Mouse (Mus musculus) forebrain, embryonic 15.5 days (tissue): ENCODE measurements around the gene Gm9. TPM values are rescaled to one million over a fixed set of nuclear protein-coding genes. Genes with fewer than 3 reads are reported as not detected.
"Not testable (repeated sequence)": the region's sequence is repeated elsewhere in the genome, so short reads cannot be mapped to it uniquely, and the experiment has no call there.

Experiments
- ATAC-seq: fragments of 200-750 bp; cut with Nextera tagmentation; replicated peaks from 2 replicates; pipeline ENCODE4 v1.8.0; 2017; ENCODE audit warnings: mild to moderate bottlenecking, moderate TSS enrichment, moderate library complexity
- H3K27ac ChIP-seq: fragments of 300-500 bp; sonication (generic); replicated peaks from 2 replicates; pipeline ENCODE4 v1.5.1; 2015; ENCODE audit warnings: mild to moderate bottlenecking, inconsistent platforms
- H3K27me3 ChIP-seq: fragments of 300-500 bp; sonication (generic); 2 replicates; pipeline ENCODE4 v1.6.1; 2015; ENCODE audit warnings: inconsistent platforms
- H3K36me3 ChIP-seq: fragments of 300-500 bp; sonication (generic); 2 replicates; pipeline ENCODE4 v1.6.1; 2015; ENCODE audit warnings: mild to moderate bottlenecking, inconsistent platforms
- H3K4me1 ChIP-seq: fragments of 300-500 bp; sonication (generic); 2 replicates; pipeline ENCODE4 v1.6.1; 2015; ENCODE audit warnings: inconsistent platforms
- H3K4me2 ChIP-seq: fragments of 300-500 bp; sonication (generic); replicated peaks from 2 replicates; pipeline ENCODE4 v1.6.1; 2015; ENCODE audit warnings: mild to moderate bottlenecking, inconsistent platforms
- H3K4me3 ChIP-seq: fragments of 300-500 bp; sonication (generic); 2 replicates; pipeline ENCODE4 v1.5.1; 2015; ENCODE audit warnings: mild to moderate bottlenecking, inconsistent platforms
- H3K9ac ChIP-seq: fragments of 300-500 bp; sonication (generic); replicated peaks from 2 replicates; pipeline ENCODE4 v1.6.1; 2015; ENCODE audit warnings: mild to moderate bottlenecking, inconsistent platforms
- H3K9me3 ChIP-seq: fragments of 300-500 bp; sonication (generic); 2 replicates; pipeline ENCODE4 v1.6.1; 2016; ENCODE audit warnings: inconsistent platforms
- WGBS: fragments of 180-500 bp; shearing (Covaris S2); methylation state at CpG from one replicate; pipeline ENCODE4 v1.1.7; 2015; ENCODE audit warnings: mixed read lengths; 5-methylcytosine and 5-hydroxymethylcytosine counted together
- polyA plus RNA-seq: library from polyadenylated mRNA; unstranded; fragments of >200 nt; fragmentation: Nextera tagmentation; extraction: Ambion mirVana; gene quantifications from 2 replicates; pipeline ENCODE4 v1.2.1, GENCODE M21; 2015

Gene Gm9
- not detected in 2 replicates for polyA plus RNA-seq

DNA sequence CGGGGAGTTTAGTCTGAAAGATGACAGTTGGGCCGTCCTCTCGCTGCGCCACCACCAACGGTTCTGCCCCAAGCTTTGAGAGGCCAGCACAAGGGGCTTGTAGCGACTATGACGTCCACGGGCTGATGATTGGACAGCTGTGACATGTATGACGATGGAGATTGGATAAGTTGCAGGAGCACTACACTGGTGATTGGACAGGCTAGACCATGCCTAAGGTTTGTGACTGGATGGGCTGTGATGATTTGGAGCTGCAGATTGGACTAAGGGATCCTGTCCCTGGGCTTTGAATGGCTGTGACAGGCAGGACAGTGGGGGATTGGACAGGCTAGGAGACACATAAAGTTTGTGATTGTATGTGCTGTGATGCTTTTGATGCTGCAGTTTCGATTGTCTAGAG is at the start of gene Gm9:
Gene Gm9, minus strand, starts transcription at position 101 of the 400 bp plus-strand sequence.
- Histone ChIP-seq H3K4me1 (no peaks in the 10 kb centered on the region), H3K27ac (no peak within 1 kb of the TSS), H3K4me3 (no peak within 1 kb of the TSS), H3K4me2 (no peak within 1 kb of the TSS), H3K9me3 (no peaks in the 10 kb centered on the region), H3K27me3 (no peaks in the 10 kb centered on the region), H3K9ac (no peak within 1 kb of the TSS), H3K36me3 (no peaks in the 10 kb centered on the region)
- 89% methylated on average over 10 of the region's 10 CpGs for WGBS
- ATAC-seq, result no peak

DNA sequence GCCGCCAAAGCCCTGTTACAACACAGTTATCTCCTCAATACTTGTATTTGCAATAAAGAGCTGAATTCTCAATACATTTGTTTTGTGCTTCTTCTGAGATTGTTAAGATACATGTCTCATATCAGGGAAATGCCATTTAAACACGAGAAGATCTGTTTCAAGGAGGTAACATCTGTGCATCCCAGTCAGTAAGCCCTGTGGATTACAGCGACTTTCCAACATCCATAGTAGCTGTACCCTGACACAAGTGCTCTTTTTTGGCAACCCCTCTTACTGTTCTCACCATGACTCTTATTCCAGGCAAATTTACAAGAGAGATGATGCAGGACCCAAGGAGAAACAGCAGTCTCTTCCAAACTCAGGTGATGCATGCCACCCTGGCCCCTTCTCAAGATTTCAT is 38.8 kb upstream of the Gm9 start, which contains the start of gene Rhox3a:
Gene Rhox3a, plus strand, starts transcription at position 301 of the 400 bp plus-strand sequence.
- ATAC-seq, H3K9ac ChIP-seq, H3K4me1 ChIP-seq, H3K4me3 ChIP-seq, H3K4me2 ChIP-seq, H3K27ac ChIP-seq, H3K36me3 ChIP-seq, H3K27me3 ChIP-seq, H3K9me3 ChIP-seq: not testable (repeated sequence)
- 93% methylated on average over 1 of the region's 3 CpGs for WGBS

DNA sequence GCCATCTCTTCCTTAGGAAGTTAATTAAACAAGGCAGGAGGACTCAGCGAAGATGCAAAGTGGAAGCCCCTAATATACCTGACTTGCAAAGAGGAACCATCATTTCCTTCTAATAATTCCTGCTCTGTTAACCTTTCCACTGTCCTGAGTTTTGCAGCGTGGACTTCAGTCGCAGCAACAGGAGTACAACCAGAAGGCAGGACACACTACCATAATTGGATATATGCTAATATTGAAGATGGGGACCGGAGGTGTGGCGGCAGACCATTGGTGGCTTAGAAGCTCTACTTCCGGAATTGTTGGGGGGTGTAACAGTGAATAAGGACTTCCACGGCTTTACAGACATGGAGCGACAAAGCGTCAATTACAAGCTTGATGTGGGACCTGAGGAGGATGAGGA is 33.8 kb upstream of the Gm9 start, which contains the start of gene Rhox2a:
Gene Rhox2a, plus strand, starts transcription at position 301 of the 400 bp plus-strand sequence.
- H3K27me3 ChIP-seq, H3K9me3 ChIP-seq, H3K36me3 ChIP-seq, H3K4me3 ChIP-seq, H3K27ac ChIP-seq, H3K4me2 ChIP-seq, H3K9ac ChIP-seq, H3K4me1 ChIP-seq, ATAC-seq: not testable (repeated sequence)
- 100% methylated on average over 2 of the region's 9 CpGs for WGBS

DNA sequence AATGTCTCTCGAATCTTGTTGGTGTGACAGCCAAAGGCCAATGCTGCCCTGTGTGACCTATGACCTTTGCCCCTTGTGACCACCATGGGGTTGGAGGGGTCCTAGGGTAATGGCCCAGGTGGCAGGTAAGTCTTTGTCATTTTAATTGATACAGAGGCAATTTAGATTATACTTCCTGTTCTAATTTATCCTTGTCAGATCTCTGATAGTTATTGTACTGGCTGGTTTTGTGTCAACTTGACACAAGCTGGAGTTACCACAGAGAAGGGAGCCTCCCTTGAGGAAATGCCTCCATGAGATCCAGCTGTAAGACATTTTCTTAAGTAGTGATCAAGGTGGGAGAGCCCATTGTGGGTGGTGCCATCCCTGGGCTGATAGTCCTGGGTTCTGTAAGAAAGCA is 11.3 kb upstream of the Gm9 start, which contains the start of gene Rhox1:
Gene Rhox1, minus strand, starts transcription at position 101 of the 400 bp plus-strand sequence.
- H3K9ac ChIP-seq, H3K27me3 ChIP-seq, H3K36me3 ChIP-seq, ATAC-seq, H3K27ac ChIP-seq, H3K4me1 ChIP-seq, H3K9me3 ChIP-seq, H3K4me3 ChIP-seq, H3K4me2 ChIP-seq: not testable (repeated sequence)
- WGBS, result 81% methylated on average over 1 of the region's 1 CpGs

DNA sequence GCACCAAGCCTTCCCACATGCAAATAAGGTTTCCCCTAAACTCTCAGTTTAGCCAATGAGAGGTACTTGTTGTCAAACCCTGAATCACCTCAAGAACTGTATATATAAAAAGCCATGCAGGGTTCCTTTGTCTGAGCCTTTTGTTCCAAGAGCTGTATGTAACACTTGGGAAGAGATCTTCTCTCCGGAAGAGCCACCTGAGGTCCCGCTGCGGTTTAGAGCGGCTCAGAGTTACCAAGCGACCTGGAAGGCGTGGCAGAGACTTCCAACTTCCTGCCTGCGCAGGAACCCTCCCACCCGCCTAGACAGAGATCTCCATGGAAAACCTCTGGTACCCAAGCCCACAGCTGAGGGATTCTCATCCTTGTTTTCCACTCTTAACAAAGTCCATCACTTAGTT is 12.2 kb downstream of the Gm9 start:
- Histone ChIP-seq H3K9me3 (no peaks in the 10 kb centered on the region), H3K4me1 (no peaks in the 10 kb centered on the region), H3K27ac (no peak overlapping the region), H3K4me3 (no peak overlapping the region), H3K4me2 (no peak overlapping the region), H3K36me3 (no peaks in the 10 kb centered on the region), H3K27me3 (no peaks in the 10 kb centered on the region), H3K9ac (no peak overlapping the region)
- 63% methylated on average over 8 of the region's 8 CpGs for WGBS
- ATAC-seq, result no peak

DNA sequence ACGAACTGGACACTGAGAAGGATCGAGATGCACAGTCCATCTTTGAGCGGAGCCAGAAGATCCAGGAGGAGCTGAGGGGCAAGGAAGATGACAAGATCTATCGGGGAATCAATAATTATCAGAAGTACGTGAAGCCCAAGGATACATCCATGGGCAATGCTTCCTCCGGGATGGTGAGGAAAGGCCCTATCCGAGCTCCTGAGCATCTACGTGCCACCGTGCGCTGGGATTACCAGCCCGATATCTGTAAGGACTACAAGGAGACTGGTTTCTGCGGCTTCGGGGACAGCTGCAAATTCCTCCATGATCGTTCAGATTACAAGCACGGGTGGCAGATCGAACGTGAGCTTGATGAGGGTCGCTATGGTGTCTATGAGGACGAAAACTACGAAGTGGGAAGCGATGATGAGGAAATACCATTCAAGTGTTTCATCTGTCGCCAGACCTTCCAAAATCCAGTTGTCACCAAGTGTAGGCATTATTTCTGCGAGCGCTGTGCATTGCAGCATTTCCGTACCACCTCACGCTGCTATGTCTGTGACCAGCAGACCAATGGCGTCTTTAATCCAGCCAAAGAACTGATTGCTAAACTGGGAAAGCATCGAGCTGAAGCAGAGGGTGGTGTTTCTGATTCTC is 19.0 kb downstream of the Gm9 start:
- WGBS, result 34% methylated on average over 28 of the region's 28 CpGs
- peak; percentile 39 for ATAC-seq
- Histone ChIP-seq H3K27me3 (no peaks in the 10 kb centered on the region), H3K4me3 (peak overlapping the region; percentile 54), H3K4me1 (0 out of 2 replicates have a peak, but pooled peaks cover 9% of the 10 kb centered on the region), H3K4me2 (peak overlapping the region; percentile 51), H3K27ac (peak overlapping the region; percentile 81), H3K36me3 (no peaks in the 10 kb centered on the region), H3K9me3 (no peaks in the 10 kb centered on the region), H3K9ac (peak overlapping the region; percentile 48)

DNA sequence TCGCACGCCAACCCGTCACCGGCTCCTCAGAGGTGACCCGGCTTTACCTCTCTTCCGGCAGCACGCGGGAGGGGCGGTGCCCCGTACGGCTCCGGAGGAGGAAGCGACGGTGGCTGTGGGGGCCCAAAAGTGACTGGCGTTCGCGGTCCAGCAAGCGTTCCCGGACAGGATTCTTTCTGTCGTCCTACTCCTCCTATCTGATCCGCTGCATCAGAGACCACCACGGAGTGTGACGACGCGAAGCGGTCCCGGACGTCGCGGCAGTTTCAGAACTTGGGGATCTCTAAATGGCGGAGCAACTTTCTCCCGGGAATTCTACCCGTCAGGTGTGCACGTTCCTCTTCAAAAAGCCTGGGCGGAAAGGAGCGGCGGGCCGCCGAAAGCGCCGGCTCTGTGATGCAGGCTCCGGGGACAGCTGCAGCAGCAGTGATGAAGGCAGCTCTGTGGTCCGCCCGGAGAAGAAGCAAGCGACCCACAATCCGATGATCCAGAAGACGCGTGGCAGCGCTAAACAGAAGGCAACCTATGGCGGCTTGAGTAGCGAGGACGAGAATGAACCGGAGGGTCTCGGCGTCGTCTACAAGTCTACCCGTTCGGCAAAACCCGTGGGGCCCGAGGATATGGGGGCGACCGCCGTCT is 19.6 kb downstream of the Gm9 start, which contains the start of the genes Ndufa1 and Rnf113a1:
Gene Ndufa1, minus strand, starts transcription at position 59 of the 639 bp plus-strand sequence.
Gene Rnf113a1, plus strand, starts transcription at position 141 of the 639 bp plus-strand sequence.
- peak within 1 kb of the TSS; percentile 51 for H3K4me2 ChIP-seq
- H3K27ac ChIP-seq, result peak within 1 kb of the TSS; percentile 81
- H3K27me3 ChIP-seq, result no peaks in the 10 kb centered on the region
- 0 out of 2 replicates have a peak, but pooled peaks cover 9% of the 10 kb centered on the region for H3K4me1 ChIP-seq
- H3K36me3 ChIP-seq, result no peaks in the 10 kb centered on the region
- H3K4me3 ChIP-seq, result peak within 1 kb of the TSS; percentile 54
- WGBS, result 18% methylated on average over 63 of the region's 63 CpGs
- H3K9ac ChIP-seq, result peak within 1 kb of the TSS; percentile 48
- H3K9me3 ChIP-seq, result no peaks in the 10 kb centered on the region
- ATAC-seq, result peak; percentile 90

DNA sequence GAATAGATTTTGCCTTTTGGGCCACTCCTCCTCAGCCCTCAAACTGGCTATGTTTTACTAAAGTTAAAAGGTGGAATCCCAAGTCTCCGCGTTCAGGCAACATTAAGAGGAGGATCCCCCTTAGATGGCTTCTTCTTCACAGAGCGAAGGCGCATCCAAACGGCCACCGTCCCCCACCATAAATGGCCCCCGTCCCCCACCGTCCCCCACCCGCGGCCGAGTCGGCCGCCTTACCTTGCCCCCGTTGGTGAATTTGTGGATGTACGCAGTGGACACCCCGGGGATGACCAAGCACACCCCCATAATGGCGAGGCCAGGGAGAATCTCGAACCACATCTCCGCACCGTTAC is 20.1 kb downstream of the Gm9 start:
- ATAC-seq, result no peak; the same call in 1 of the 2 replicates
- Histone ChIP-seq H3K9ac (peak overlapping the region; percentile 48), H3K27ac (peak overlapping the region; percentile 81), H3K4me2 (peak overlapping the region; percentile 51), H3K4me1 (0 out of 2 replicates have a peak, but pooled peaks cover 9% of the 10 kb centered on the region), H3K9me3 (no peaks in the 10 kb centered on the region), H3K4me3 (peak overlapping the region; percentile 54), H3K36me3 (no peaks in the 10 kb centered on the region), H3K27me3 (no peaks in the 10 kb centered on the region)
- WGBS, result 21% methylated on average over 20 of the region's 20 CpGs

DNA sequence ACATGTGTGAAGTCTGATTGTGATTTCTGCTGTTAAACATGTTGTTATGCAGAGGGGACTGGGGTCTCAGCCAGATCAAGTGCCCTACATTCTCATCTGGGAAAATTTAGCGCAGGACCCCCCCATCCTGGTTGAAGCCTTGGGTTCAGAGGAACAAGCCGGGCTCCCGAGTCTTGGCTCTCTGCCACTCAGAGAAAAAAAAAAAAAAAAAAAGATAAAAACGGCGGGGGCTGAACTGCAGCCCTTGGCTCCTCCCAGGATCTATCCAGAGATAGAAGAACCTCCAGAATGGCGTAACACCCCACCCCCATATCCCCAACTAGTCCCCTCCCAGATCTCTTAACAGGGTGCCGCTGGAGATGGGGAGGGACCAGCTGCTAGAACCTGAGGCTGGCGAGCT is 26.4 kb downstream of the Gm9 start:
- H3K27me3 ChIP-seq, H3K4me3 ChIP-seq, H3K4me2 ChIP-seq, H3K9me3 ChIP-seq, H3K36me3 ChIP-seq, ATAC-seq, H3K4me1 ChIP-seq, H3K9ac ChIP-seq, H3K27ac ChIP-seq: not testable (repeated sequence)
- 64% methylated on average over 8 of the region's 8 CpGs for WGBS

DNA sequence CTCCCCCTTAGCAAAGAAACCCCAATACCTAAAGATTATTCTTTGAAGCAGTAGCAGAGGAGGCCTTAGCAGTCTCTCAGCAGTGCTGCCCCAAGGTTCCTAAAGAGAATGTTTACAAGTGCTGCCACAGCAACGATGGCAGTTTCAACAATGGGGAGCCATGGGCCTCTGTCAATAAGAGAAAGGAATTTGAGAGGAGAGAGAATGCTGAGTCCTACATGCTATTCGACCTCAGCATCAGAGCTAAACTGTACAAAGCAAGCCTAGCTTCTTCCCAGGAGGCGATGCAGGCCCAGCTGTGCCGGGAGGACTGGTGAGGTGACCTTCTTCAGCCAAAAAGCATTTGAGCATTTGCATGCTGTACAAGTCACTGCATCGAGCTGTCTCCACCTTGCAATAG is 42.1 kb downstream of the Gm9 start, which contains the start of gene Akap14:
Gene Akap14, minus strand, starts transcription at position 101 of the 400 bp plus-strand sequence.
- Histone ChIP-seq H3K27ac (no peak within 1 kb of the TSS), H3K4me1 (no peaks in the 10 kb centered on the region), H3K9ac (no peak within 1 kb of the TSS), H3K27me3 (no peaks in the 10 kb centered on the region), H3K4me3 (no peak within 1 kb of the TSS), H3K36me3 (no peaks in the 10 kb centered on the region), H3K9me3 (no peaks in the 10 kb centered on the region), H3K4me2 (no peak within 1 kb of the TSS)
- WGBS, result 38% methylated on average over 5 of the region's 5 CpGs
- ATAC-seq, result no peak

DNA sequence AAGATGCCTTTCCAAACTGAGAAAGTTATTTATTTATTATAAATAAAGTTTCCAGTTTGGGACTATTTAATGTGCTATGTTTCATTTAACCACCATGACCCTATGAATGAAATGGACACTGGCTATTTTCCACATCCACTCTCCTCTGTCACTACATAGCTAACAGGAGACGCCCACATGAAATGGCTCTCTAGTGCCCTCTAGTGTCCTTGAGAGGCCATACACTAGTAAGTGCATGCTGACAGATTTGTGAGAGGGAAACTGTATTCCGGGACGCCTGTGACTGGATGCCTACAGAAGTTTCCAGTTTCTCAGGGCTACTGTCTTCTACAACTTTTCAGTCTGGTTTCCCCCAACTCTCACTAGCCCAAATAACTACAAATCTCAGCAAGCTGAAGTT is 43.8 kb downstream of the Gm9 start:
- Histone ChIP-seq H3K36me3 (no peaks in the 10 kb centered on the region), H3K4me1 (no peaks in the 10 kb centered on the region), H3K9me3 (no peaks in the 10 kb centered on the region), H3K27ac (no peak overlapping the region), H3K4me3 (no peak overlapping the region), H3K9ac (no peak overlapping the region), H3K27me3 (no peaks in the 10 kb centered on the region), H3K4me2 (no peak overlapping the region)
- 40% methylated on average over 3 of the region's 3 CpGs for WGBS
- no peak for ATAC-seq

DNA sequence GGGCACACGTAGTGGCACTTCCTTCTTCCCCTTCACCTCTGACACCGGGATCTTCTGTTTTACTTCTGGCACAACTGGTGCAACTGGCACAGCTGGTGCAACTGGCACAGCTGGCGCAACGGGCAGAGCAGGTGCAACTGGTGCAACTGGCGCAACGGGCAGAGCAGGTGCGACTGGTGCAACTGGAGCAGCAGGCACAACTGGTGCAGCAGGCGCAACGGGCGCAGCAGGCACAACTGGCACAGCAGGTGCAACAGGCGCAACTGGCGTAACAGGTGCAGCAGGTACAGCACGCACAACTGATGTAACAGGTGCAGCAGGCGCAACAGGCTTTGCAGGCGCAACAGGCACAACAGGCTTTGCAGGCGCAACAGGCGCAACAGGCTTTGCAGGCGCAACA is 47.7 kb downstream of the Gm9 start:
- 83% methylated on average over 18 of the region's 18 CpGs for WGBS

More for the DNA sequence above, 47.7 kb downstream of the Gm9 start:
- ATAC-seq, result no peak
- H3K9ac ChIP-seq, result no peak overlapping the region
- no peaks in the 10 kb centered on the region for H3K36me3 ChIP-seq
- no peaks in the 10 kb centered on the region for H3K4me1 ChIP-seq
- no peak overlapping the region for H3K4me2 ChIP-seq
- no peaks in the 10 kb centered on the region for H3K9me3 ChIP-seq
- no peak overlapping the region for H3K4me3 ChIP-seq
- H3K27ac ChIP-seq, result no peak overlapping the region
- no peaks in the 10 kb centered on the region for H3K27me3 ChIP-seq
